Mouse (Mus musculus) left cerebral cortex, adult 11 months (tissue): ENCODE results near the gene Numbl.
"Not testable (repeated sequence)": the region's sequence is repeated elsewhere in the genome, so short reads cannot be mapped to it uniquely, and the experiment has no call there.

Source experiments
- DNase-seq: peaks from one replicate; pipeline ENCODE4 v3.0.0; 2022; ENCODE audit warnings: low spot score

Numbl gene

DNA sequence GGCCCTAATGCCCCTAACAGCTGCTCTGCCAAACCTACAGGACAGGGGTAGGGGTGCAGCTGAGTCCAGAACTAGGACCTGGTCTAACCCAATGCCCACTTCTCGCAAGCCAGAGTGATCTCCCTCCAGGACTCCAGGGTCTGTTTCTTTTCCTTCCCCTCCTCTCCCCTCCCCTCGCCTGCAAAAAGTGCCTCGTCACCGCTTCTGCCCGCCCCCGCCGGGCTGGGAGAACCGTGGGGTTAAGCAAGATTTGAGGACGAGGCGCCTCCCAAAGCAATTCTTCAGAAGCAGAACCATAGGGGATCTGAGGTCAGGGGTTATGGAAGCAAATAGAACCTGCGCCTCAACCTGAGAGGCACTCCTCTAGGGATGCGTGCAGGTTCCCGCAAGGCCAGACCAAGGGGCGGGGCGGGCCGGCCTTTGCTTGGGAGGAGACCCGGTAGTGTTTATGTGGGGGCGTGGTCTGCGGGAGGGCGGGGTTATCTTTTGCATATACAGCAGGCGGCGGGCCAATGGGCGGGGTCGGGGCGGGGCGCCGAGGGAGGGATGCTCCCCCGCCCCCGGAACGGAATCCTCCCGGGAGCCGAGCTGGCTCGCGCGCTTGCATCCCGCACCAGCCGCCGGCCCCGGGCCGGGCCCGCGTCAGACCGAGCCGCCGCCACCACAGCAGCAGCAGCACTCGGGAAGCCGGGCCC lies at the start of gene Numbl:
TSS of gene Numbl (plus strand) at position 229 of the 695 bp plus-strand sequence.
- DNase-seq = peak; percentile 89

DNA sequence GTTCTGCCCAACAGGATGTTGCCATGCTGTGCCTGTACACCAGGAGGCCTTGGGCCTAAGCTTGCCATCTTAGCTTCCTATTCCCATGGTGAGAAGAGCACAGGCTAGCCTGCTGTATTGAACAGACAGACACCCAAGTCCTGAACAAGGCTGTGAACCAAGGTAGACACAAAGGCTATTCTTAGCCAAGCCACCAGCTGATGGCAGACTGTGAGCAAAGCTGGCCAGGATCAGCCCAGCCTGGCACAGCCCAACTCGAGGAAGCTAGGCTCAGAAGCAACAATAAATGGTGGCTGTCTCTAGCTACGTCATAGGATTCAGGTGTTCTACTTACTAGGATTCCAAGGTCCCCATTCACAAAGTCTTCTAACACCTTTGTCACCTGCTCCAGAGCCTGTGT lies 45.6 kb upstream of the Numbl start:
- no peak for DNase-seq

DNA sequence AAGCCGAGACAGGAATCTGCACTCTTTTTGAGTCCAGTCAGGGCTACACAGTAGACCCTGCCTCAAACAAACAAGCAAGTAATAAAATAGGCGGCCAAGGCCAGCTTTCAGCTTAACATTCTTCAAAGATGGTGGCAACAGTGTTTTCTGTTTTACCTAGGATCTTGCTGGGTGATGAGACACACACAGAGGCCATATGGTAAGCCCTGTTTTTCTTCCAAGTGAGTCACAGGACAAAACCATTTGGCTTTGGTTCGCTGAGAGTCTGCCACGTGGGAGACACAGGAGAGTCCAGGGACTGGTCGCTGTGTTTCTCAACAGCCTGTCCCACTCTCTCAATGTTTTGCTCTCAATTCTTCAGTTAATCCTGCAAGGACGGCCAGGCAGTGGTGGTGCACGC lies 39.6 kb upstream of the Numbl start:
- DNase-seq = no peak

DNA sequence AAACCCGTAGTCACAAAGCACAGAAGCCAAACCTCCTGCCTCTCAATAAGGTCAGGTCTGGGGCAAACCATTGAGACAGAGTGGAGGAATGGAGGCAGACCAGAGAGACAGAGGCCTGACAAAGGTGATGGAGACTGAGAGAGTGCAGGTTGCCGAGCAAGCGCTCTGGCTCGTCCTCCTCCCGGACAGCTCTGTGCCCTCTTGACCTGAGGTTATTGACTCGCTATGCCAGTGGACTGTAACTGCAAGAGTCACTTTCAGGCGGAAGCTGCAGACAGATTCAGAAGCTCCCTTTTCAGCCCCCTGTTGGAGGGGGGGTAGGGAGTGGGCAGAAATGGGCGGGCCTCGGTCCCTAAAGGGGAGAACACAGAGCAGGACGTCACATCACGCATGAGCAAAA lies 38.3 kb upstream of the Numbl start:
- no peak for DNase-seq

DNA sequence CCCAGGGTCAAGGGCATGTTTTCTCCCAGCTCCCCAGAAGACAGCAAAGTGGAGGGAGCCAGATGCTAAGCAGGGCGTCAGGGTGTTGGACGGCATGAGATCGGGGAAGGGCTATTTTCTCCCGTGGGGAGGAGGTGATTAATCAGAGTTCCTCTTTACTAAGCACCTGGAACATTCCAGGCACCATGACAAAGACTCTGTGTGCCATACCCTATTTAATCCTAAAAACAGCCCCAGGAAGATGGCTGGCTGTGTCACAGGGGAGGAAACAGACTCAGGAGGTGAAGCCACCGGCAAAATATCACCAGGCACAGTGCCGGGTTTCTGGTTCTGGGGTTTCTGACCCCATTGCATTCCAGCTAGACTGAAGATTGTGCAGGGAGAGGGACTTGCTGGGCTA lies 36.3 kb upstream of the Numbl start:
- no peak for DNase-seq

DNA sequence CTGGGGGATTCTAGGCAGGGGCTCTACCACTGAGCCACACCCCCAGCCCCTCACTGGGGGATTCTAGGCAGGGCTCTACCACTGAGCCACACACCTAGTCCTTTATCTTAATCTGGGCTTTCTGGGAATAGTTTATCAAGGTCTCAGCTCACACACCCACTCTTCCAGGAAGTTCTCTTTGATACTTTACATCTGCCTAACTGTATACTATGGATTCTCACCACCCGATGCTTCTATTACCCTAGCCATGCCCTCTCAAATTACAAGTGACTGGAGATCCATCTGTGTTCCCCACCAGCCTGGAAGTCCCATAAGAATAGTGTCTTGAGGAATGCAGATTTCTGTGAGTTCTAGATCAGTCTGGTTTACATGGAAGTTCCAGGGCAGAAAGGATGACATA lies 35.7 kb upstream of the Numbl start:
- DNase-seq = no peak

DNA sequence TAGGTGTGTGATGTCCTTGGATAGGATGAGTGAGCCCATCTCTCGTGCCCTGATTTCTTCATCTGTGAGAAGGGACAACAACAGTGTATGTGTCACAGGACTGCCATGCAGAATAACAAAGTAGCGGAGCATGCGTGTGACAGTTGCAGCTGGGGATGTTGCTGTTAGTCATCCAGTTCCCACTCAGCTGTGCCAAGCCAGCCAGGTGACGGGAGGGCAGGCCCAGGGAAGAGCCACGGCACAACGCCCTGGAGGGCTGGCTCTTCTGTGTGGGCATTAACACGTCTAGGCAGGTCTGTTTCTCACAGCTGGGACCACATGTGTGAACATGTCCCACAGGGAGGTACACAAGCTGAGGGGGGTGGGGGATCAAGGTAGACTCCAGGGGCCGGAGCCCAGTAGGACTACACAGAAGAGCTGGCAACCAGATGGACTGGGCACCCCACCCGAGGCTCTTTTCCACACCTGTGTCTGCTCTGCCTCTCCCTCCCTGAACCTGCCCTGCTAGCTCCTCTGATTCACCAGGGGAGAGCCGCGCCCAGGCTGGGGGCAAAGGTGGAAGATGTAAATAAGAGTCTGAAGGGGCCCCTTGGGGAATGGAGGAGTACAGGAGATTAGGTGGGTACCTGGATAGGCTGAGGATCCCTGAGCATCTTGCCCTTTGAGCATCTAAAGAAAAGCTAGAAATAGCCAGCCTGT lies 33.2 kb upstream of the Numbl start:
- DNase-seq = no peak

DNA sequence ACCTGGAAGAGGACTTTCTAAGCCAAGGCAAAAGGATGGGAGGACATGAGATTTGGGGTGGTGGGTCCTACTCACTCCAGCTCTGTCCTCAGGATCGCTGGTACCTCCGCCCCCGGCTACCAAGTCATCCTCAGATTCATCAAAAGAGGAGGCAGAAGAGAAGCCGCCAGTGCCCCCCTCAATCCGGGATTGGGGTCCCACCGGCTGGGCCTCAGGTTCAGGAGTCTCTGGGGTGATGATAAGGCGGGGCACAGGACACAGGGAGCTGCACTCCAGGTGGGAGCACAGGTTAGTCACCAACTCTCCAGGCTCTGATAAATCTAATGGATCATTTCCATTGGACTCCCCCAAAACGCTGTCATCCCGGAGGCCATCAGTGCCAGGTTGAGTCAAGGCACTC lies 31.0 kb upstream of the Numbl start:
- DNase-seq = no peak

DNA sequence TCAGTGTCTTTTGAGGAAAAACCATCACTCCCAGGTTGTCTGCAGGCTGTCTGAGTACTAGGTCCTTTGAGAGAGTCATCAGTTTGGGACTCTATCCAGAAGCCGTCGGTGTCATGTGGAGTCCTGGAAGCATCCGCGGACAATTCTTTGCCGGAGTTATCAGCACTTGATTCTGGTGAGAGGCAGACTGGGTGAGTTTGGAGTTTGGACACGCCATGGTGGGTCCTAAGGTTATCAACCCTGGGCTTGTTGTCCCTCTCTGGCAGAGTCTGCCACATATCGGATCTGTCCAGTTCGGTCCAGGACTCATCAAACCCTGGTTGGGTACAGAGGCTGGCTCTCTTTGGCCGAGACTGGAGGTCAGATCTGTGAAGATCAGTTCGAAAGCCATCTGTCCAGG lies 30.6 kb upstream of the Numbl start:
- no peak for DNase-seq

DNA sequence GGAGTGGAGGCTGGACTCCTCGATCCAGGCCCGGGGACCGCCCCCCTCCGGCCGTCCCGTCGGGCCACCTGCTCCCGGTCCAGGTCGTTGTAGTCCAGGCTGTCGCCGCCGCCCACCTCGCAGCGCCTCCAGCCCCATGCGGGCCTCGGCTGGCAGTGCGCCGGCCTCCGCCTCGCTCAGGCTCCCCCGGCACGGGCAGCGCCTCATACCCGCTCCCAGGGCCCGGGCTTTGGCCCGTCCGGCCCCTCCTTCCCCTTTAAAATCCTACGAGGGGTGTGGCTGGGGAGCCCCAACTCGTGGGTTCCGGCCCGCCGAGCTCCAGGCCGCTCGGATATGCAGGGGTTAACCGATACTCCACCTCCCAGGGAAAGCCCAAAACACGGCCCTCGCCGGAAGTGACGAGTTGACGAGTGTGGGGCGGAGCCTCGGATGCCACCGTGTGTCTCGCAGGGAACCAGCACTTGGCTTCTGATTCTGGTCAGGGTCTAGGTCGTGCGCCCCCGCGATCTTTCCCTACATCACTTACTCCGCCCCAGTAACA lies 29.9 kb upstream of the Numbl start, which contains the start of gene Itpkc:
TSS of gene Itpkc (minus strand) at position 381 of the 541 bp plus-strand sequence.
- DNase-seq = peak; percentile 83

DNA sequence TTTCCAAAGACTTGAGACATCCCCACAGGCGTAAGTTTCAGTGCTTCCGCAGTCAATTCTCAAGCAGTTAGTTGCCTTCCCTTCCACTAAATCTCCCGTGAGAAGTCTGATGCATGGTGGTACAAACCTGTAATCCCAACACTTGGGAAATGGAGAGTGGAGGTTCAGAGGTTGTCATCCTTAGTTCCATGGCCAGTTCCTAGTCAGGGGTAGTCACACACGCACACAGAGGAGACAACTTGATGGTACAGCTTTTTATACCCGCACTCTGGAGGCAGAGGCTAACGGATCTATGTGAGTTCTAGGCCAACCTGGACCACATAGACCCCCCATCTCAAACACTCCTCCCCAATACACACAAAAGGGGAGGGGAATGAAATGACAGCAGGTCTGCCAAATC lies 29.4 kb upstream of the Numbl start:
- no peak for DNase-seq

DNA sequence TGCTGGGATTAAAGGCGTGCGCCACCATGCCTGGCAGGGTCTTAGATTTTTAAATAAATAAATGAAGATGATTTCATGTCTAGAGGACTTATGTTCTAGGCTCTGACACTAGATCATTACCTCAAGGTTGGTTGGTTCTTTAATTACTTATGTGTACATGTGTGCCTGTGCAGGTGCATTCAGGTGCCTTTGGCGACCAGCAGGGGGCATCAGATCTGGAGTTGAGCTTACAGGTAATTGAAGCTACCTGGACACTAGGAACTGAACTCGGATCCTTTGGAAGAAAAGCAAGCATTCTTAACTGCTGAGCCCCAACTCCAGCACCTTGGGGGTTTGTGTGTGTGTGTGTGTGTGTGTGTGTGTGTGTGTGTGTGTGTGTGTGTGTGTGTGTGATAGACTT lies 27.5 kb upstream of the Numbl start:
- DNase-seq = no peak

DNA sequence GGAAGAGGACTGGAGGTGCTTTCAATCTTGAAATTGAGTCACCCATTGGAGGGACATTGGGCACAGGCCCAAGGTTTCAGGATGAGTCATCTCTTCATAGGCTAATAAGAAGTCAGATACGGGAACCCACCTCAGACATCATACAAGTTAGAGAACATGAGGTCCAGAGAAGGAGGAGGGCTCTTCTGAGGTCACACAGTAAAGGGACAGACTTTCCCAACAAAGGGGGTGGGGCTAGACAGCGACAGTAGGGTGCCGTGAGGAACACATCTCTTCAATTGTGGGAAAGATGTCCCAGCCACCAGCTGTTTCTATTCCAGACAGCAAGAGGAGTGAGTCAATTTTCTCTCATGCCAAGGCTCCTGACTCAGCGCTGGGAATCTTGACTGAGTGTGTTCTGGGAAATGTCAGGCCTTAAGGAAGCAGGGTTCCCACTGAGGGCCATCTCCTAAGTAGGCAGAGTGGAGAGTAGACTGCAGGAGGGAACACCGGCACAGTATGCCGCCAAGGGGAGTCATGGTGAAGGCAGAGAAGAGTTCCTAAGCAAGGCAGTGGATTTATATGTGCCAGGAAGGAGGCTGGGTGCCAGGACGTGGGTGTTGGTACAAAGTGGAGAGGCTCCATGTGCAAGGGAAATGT lies 26.4 kb upstream of the Numbl start:
- peak; percentile 78 for DNase-seq

DNA sequence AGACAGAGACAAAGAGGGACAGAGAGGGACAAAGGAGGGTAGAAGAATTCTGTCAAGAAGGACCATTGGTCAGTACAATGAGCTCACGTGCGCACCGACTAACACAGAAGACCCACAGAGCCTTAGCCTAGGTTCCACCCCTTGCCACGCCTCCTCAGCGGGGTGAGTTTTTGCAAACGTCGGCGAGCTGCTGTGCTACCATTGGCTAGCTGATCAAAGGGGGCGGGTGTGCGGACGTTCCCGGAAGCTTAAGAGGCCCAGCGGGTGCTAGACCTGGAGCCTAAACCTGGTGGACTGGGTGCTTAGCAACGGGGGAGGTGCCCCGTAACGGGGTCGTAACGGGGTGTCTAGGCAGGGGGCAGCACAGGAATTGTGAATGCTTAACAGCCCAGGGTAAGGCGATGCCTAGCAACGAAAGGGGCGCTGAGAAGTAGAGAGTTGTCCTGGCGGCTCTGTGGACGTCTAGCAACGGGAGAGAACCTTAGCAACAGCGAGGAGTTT lies 25.4 kb upstream of the Numbl start, which contains the start of gene Coq8b:
TSS of gene Coq8b (plus strand) at position 243 of the 501 bp plus-strand sequence.
- DNase-seq = peak; percentile 87

DNA sequence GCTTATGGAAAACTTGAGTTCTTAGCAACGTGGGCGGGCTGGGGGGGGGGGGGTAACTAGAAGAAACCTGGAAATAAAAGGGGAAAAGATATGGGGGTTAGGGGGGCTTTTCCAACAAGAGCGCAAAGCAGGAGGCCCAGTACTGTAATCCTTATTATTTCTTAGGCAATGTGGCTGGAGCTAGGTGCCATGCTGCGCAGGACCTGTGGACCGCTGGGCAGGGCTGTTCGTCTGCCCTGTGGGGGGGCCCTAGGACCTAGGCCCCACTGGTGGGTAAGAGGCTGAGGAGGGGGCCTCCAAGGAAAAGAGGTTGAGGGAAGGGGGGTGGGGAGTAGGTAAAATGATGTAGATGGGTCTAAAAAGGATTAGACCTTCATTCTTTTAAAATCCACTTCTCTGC lies 24.9 kb upstream of the Numbl start:
- DNase-seq = no peak

DNA sequence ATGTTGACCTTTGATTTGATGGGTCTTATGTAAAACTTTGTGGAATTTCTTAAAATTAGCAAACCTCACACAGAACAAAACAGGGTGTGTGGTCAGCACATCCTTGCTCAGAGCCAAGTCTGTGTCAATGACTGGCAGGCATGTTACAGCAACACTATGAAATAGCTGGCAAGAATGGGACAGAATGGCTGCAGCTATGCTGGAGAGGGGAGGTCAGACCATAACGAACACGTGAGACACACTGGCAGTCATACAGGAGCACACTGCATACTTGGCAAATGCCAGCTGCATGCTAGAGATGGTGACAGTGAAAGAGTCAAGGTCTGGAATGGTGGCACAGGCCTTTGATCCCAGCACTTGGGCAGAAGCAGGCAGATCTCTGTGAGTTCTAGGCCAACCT lies 22.5 kb upstream of the Numbl start:
- DNase-seq = no peak

DNA sequence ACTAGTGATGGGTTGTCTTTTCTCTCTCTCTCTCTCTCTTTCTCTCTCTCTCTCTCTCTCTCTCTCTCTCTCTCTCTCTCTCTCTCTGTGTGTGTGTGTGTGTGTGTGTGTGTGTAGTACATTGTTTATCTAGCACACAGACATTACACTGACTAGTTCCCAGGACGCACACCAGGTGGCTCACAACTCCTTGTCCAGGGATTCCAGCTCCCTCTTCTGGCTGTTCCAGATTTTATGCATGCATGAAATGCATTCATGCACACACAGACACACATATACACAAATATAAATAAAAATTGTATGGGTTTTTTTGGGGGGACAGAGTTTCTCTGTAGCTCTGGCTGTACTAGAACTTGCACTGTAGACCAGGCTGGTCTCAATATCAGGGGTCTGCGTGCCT lies 20.7 kb upstream of the Numbl start:
- no peak for DNase-seq

DNA sequence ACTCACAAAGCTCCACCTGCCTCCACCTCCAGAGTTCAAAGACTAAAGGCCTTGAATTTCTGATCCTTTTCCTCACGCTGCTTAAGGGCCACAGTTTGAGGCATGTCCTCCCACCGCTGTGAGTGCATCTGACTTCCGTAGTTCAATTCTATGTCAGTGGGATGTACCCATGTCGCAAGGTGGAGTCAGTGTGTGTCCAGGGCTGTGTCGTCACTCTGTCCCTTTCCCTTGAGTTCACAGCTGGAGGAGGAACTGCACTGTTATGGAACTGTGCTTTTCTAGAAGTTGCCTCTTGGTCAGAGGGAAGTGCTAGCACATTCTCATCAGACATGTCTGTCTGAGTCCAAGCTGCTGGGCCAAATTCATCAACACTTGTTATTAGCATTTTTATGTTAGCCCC lies 19.7 kb upstream of the Numbl start:
- no peak for DNase-seq

DNA sequence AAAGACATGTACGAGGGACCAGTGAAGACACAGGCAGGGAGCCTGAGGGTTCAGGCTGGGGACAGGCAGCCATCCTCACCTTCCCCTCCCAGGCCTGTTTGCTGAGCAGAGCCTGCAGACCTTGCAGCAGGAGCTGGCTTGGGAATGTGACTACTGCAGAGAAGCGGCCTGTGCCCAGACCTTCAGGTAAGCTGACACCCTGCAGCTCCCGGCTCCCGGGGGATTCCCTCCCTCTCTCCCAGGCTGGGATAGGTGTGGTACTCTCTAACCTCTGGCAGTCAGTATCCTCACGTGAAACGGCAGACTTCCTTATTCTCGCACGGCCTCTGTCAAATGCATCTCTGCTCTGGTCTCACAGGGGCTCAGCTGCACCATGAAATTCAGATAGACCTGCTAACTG lies 15.0 kb upstream of the Numbl start:
- no peak for DNase-seq

DNA sequence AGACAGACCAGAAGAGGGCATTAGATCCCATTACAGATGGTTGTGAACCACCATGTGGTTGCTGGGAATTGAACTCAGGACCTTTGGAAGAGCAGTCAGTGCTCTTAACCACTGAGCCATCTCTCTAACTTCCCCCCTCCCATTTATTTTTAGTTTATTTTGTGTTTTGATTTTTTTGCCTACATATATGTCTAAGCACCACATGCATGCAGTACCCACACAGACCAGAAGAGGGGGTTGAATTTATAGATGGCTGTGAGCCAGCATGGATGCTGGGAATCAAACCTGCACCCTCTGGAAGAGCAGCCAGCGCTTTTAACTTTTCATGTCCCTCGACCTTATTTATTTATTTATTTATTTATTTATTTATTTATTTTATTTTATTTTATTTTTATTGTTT lies 14.1 kb upstream of the Numbl start:
- DNase-seq = not testable (repeated sequence)

DNA sequence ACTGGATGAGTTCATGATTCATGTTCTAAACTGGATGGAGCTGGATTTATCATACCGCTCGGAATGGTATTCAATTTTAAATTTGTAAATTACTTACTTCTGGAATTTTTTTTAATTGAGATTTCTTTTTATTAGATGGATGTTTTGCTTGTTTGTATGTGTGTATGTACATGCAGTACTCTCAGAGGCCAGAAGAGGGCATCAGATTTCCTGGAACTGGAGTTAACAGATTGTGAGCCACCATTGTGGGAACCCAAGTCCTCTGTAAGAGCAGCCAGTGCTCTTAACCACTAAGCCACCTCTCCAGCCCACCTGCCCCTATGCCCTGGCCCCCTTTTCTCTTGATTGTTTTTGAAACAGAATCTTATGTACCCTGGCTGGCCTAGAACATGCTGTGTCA lies 9.1 kb upstream of the Numbl start:
- no peak for DNase-seq

DNA sequence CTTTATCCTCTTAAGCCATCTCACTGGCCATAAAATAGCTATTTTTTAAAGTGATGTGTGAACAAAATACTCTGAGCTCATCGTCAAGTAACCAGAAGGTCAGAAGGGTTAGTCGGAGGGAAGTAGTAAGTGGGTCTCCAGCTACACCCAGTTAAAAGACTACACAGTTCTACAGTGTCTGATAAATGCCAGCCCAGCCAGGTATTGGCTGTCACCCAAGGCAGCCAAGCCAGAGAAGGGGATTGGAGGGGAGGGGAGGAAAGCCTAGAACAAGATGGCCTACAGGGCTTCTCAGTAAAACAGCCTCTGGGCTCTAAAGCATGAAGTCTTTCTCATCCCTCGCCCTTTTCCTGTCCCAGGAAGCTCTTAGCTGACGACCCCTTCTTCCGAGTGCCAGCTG lies 8.3 kb upstream of the Numbl start:
- no peak for DNase-seq

DNA sequence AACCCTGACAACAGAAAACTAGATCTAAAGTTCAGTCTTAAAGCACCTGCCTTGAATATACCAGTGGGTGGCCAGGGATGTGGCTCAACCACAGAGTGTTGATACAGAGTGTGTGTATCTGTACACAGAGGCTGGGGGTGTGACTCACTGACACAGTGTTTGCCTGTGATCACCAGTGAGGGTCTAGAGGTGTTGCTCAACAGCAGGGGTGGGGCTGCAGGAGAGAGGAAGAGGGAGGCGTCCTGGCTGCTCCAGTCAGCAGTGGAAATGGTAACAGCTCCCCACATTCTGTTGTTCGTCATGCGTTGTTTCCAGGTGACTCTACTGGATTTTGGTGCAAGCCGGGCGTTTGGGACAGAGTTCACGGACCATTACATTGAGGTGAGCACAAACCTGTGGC lies 6.3 kb upstream of the Numbl start:
- DNase-seq = no peak
